Mouse (Mus musculus): ENCODE data around the gene Gm12169. TPM values are rescaled to one million over a fixed set of nuclear protein-coding genes. Genes with fewer than 3 reads are reported as not detected.

The Gm12169 gene
- polyA plus RNA-seq (2017; shearing (Covaris generic)), result under 1 TPM in 1 of 2 experiments, not detected in 1; 0.62 TPM

DNA sequence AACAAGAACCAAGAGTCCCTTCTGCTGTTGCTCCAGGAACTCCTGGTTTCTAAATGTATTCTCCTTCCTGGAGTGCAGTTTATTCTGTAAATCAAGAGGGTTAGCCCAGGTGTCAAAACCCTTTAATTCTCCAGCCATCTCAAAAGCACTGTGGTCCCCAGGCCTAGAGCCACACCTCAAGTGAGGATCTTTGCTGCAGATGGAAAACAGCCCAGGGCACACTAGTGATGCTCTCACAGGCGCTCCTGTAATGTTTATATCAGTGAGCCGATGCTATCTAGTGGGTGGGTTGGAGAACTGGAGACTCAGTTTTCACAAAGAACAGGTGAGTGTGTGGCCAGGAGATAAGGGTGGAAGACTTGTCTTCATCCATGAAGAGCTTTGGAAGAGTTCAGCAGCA lies at the start of gene Gm12169:
TSS of gene Gm12169 (plus strand) at position 301 of the 400 bp plus-strand sequence.

DNA sequence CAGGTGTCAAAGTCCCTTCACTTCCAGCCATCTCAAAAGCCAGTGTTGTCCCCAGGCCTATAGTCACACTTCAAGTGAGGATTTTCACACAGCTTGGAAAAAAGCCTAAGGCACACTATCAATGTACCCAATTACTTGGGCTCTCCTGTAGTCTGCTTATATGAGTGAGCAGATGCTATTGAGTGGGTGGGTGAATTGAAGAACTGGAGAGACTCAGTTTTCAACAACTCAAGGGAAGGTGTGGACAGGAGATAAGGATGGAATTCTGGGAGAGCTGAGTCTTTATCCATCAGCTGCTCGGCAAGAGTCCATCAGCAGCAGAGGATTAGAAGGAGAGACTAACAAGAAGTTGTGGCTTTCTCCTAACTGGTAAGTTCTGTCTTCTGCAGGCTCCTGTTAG lies 47.3 kb downstream of the Gm12169 start, which contains the start of gene BC053393:
TSS of gene BC053393 (plus strand) at position 210 of the 400 bp plus-strand sequence.

Other genes with a start within 250 kb of the Gm12169 start
- 100 to 1,000 TPM; 133 to 162 TPM for gene Cyfip2, start 211.4 kb upstream of the Gm12169 start, polyA plus RNA-seq (2017; shearing (Covaris generic))
- gene Itk, start 134.7 kb upstream of the Gm12169 start, polyA plus RNA-seq (2017; shearing (Covaris generic)), result 100 to 1,000 TPM; 187 to 364 TPM
- under 1 TPM; 0.07 to 0.89 TPM for gene Fam71b, start 127.7 kb upstream of the Gm12169 start, polyA plus RNA-seq (2017; shearing (Covaris generic))
- 10 to 100 TPM; 49.2 to 67.4 TPM for gene Med7, start 87.3 kb upstream of the Gm12169 start, polyA plus RNA-seq (2017; shearing (Covaris generic))
- gene Havcr2, start 69.3 kb upstream of the Gm12169 start, polyA plus RNA-seq (2017; shearing (Covaris generic)), result 1 to 10 TPM; 1.5 to 5.4 TPM
- gene BC053393, start 47.3 kb downstream of the Gm12169 start, polyA plus RNA-seq (2017; shearing (Covaris generic)), result not detected
- gene Dppa1, start 105.0 kb downstream of the Gm12169 start, polyA plus RNA-seq (2017; shearing (Covaris generic)), result under 1 TPM; 0.12 to 0.28 TPM
- gene Timd2, start 182.8 kb downstream of the Gm12169 start, polyA plus RNA-seq (2017; shearing (Covaris generic)), result under 1 TPM in 1 of 2 experiments, not detected in 1; 0.76 TPM
- not detected for gene Havcr1, start 210.9 kb downstream of the Gm12169 start, polyA plus RNA-seq (2017; shearing (Covaris generic))